Mouse (Mus musculus) megakaryocyte, embryonic 14.5 days (primary cell): ENCODE results near the gene 1700029I15Rik.

Source experiments
- FLI1 ChIP-seq: IDR thresholded peaks from 2 replicates; pipeline ENCODE4 v1.6.1; 2012; ENCODE audit warnings: low read length, inconsistent platforms, mixed read lengths
- GATA1 ChIP-seq: IDR thresholded peaks from 3 replicates; pipeline ENCODE4 v1.6.1; 2012; ENCODE audit warnings: mixed read lengths, low read length, inconsistent platforms, borderline replicate concordance

DNA sequence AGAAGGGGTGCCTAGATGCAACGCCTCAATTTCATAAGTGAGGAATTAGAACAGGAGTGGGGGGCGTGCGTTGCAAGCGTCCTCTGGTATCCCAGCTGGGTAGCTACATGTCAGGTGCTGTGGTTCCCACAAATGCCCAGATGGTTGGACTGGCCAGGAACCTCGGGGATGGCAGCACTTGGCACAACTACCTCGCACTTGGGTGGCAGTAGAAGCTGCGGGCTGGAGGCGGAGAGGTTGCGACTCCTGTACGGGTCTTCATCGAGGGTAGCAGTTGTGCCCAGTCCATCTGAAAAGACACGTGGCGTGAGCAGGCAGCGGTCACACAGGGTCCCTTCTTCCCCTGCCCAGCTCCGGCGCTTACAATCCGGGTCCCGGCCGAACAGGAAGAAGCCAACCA, 12.0 kb upstream of the 1700029I15Rik start:
- TF ChIP-seq GATA1 (no peak), FLI1 (no peak)
